Mouse (Mus musculus): ENCODE measurements around the gene Ins2. TPM values are rescaled to one million over a fixed set of nuclear protein-coding genes. Genes with fewer than 3 reads are reported as not detected.
A peak's percentile ranks its signal among the peaks of the same experiment; 100 is the strongest.

Ins2 gene
- total and polyA plus RNA-seq, 3 experiments = not detected

DNA sequence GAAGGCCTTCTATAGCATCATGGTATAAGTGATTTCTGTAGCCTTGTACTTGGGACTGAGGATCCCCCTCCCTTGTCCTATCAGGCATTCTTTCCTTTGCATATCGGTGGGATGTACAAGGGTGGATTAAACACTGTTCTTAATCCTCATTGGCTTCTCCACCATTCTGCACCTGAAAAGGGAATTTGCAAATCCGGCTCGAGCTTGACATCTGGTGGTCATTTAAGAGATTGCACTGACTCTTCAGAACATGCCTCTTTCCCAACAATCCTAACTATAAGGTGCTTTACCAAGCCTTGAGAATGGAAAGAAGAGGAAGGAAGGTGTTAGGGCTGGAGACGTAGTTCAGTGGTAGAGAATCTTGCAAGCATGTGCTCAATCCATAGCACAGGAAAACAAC, 71.1 kb downstream of the Ins2 start:
- no peaks in the 10 kb centered on the region for H3K79me2 ChIP-seq (ENCODE audit: control insufficient read depth, insufficient read depth, low read length, poor library complexity)
- no peaks in the 10 kb centered on the region for H3K27me3 ChIP-seq (ENCODE audit: control insufficient read depth in 1 of 2, insufficient read depth in 2 of 2, low read length in 2 of 2)
- DNase-seq (ENCODE audit: low read depth, low spot score) = peak; percentile 44

DNA sequence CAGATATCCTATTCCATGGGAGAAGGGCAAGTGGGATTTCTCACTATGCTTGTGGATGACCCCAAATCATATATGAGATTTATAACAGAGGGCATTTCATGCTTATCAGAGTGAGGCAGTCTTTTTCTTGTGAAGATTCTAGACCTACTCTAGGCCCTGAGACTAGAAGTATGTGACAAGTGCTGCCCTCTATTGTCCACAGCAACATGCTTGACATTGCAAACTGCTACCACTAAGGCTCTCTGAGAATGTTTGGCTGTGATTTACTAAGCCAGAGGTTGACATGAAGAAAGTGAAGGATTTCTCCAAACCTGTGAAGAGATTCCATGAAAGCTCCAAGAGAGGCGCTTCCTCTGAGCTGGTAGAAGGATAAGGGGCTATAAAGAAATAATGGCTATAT, 72.1 kb downstream of the Ins2 start:
- Histone ChIP-seq H3K4me3 (ENCODE audit: control insufficient read depth in 1 of 2, insufficient read depth in 1 of 2, low read depth in 2 of 2, low read length in 2 of 2) (no peak overlapping the region), H3K79me2 (ENCODE audit: control insufficient read depth, insufficient read depth, low read length, poor library complexity) (no peaks in the 10 kb centered on the region), H3K9ac (ENCODE audit: control insufficient read depth, low read depth, low read length, poor library complexity, severe bottlenecking) (no peak overlapping the region), H3K36me3 (ENCODE audit: control insufficient read depth in 1 of 2, insufficient read depth in 2 of 2, low read length in 2 of 2) (no peaks in the 10 kb centered on the region), H3K27me3 (ENCODE audit: control insufficient read depth in 1 of 2, insufficient read depth in 2 of 2, low read length in 2 of 2) (no peaks in the 10 kb centered on the region), H3K27ac (ENCODE audit: control insufficient read depth, low read depth, low read length) (no peak overlapping the region), H3K9me3 (replicated peaks; ENCODE audit: insufficient read depth, low read length) (no peaks in the 10 kb centered on the region), H3K4me1 (ENCODE audit: control insufficient read depth in 1 of 2, insufficient read depth in 2 of 2, low read length in 2 of 2) (no peaks in the 10 kb centered on the region)
- TF ChIP-seq BHLHE40 (IDR thresholded peaks at IDR 0.05; ENCODE audit: borderline replicate concordance, low read depth, low read length) = no peak
- TF ChIP-seq NELFE (IDR thresholded peaks at IDR 0.05; ENCODE audit: low read depth, low read length) = no peak
- TF ChIP-seq EP300 (IDR thresholded peaks at IDR 0.05; ENCODE audit: low read depth in 1 of 2, low read length in 2 of 2) = no peak
- TF ChIP-seq RCOR1 (IDR thresholded peaks at IDR 0.05; ENCODE audit: low read depth, low read length) = no peak
- TF ChIP-seq CTCF (IDR thresholded peaks at IDR 0.05 in 2 of 3, conservative IDR thresholded peaks at IDR 0.05 in 1 of 3; ENCODE audit: control insufficient read depth in 1 of 3, insufficient read depth in 1 of 3, low read depth in 2 of 3, low read length in 3 of 3, poor library complexity in 1 of 3, severe bottlenecking in 1 of 3) = no peak
- TF ChIP-seq CHD2 (IDR thresholded peaks at IDR 0.05; ENCODE audit: low read length) = no peak
- TF ChIP-seq ZMIZ1 (IDR thresholded peaks at IDR 0.05; ENCODE audit: low read depth, low read length) = no peak
- TF ChIP-seq TBP (IDR thresholded peaks at IDR 0.05; ENCODE audit: low read depth, low read length) = no peak
- DNase-seq (ENCODE audit: low read depth, low spot score) = no peak

More for the DNA sequence above, 71.1 kb downstream of the Ins2 start:
- Histone ChIP-seq H3K36me3 (ENCODE audit: control insufficient read depth in 1 of 2, insufficient read depth in 2 of 2, low read length in 2 of 2) (no peaks in the 10 kb centered on the region), H3K27ac (ENCODE audit: control insufficient read depth, low read depth, low read length) (no peak overlapping the region), H3K4me1 (ENCODE audit: control insufficient read depth in 1 of 2, insufficient read depth in 2 of 2, low read length in 2 of 2) (no peaks in the 10 kb centered on the region), H3K9me3 (replicated peaks; ENCODE audit: insufficient read depth, low read length) (no peaks in the 10 kb centered on the region), H3K4me3 (ENCODE audit: control insufficient read depth in 1 of 2, insufficient read depth in 1 of 2, low read depth in 2 of 2, low read length in 2 of 2) (no peak overlapping the region), H3K9ac (ENCODE audit: control insufficient read depth, low read depth, low read length, poor library complexity, severe bottlenecking) (no peak overlapping the region)
- TF ChIP-seq CTCF (IDR thresholded peaks at IDR 0.05 in 2 of 3, conservative IDR thresholded peaks at IDR 0.05 in 1 of 3; ENCODE audit: control insufficient read depth in 1 of 3, insufficient read depth in 1 of 3, low read depth in 2 of 3, low read length in 3 of 3, poor library complexity in 1 of 3, severe bottlenecking in 1 of 3) = peak; percentile 40 to 83 (median 68); a peak in 5 of 6 replicates
- TF ChIP-seq MXI1 (IDR thresholded peaks at IDR 0.05; ENCODE audit: low read depth, low read length) = no peak
- no peak for TF ChIP-seq TBP (IDR thresholded peaks at IDR 0.05; ENCODE audit: low read depth, low read length)
- TF ChIP-seq RAD21 (IDR thresholded peaks at IDR 0.05; ENCODE audit: low read depth, low read length) = peak; percentile 75
- peak; percentile 70 for TF ChIP-seq ZC3H11A (IDR thresholded peaks at IDR 0.05; ENCODE audit: low read depth, low read length)
- peak; percentile 89 for TF ChIP-seq SMC3 (IDR thresholded peaks at IDR 0.05; ENCODE audit: low read depth, low read length)
- TF ChIP-seq GATA1 (IDR thresholded peaks at IDR 0.05; ENCODE audit: low read depth, low read length) = no peak
- TF ChIP-seq MEF2A (IDR thresholded peaks at IDR 0.05; ENCODE audit: extremely low read depth, insufficient replicate concordance, low read depth, low read length, poor library complexity, severe bottlenecking) = no peak
- no peak for TF ChIP-seq HCFC1 (IDR thresholded peaks at IDR 0.05; ENCODE audit: low read depth, low read length)
